Mouse (Mus musculus) neural tube, embryonic 12.5 days (tissue): ENCODE measurements around the gene Add1. TPM values are rescaled to one million over a fixed set of nuclear protein-coding genes. Genes with fewer than 3 reads are reported as not detected.

Experiments used
- ATAC-seq: fragments of 200-750 bp; cut with Nextera tagmentation; 2 replicates; pipeline ENCODE4 v1.8.0; 2017; ENCODE audit warnings: low read depth, mild to moderate bottlenecking, moderate TSS enrichment, moderate library complexity; ENCODE audit not compliant: low FRiP score
- H3K27ac ChIP-seq: fragments of 300-500 bp; sonication (generic); 2 replicates; pipeline ENCODE4 v1.5.1; 2016
- H3K27me3 ChIP-seq: fragments of 300-500 bp; sonication (generic); replicated peaks from 2 replicates; pipeline ENCODE4 v1.6.1; 2016; ENCODE audit warnings: mild to moderate bottlenecking
- H3K36me3 ChIP-seq: fragments of 300-500 bp; sonication (generic); 2 replicates; pipeline ENCODE4 v1.6.1; 2016; ENCODE audit warnings: mild to moderate bottlenecking
- H3K4me1 ChIP-seq: fragments of 300-500 bp; sonication (generic); 2 replicates; pipeline ENCODE4 v1.6.1; 2016
- H3K4me2 ChIP-seq: fragments of 300-500 bp; sonication (generic); replicated peaks from 2 replicates; pipeline ENCODE4 v1.6.1; 2016; ENCODE audit warnings: mild to moderate bottlenecking
- H3K4me3 ChIP-seq: fragments of 300-500 bp; sonication (generic); 2 replicates; pipeline ENCODE4 v1.5.1; 2016
- H3K9ac ChIP-seq: fragments of 300-500 bp; sonication (generic); 2 replicates; pipeline ENCODE4 v1.6.1; 2016; ENCODE audit warnings: mild to moderate bottlenecking
- H3K9me3 ChIP-seq: fragments of 300-500 bp; sonication (generic); 2 replicates; pipeline ENCODE4 v1.6.1; 2016; ENCODE audit warnings: mild to moderate bottlenecking
- whole genome bisulfite sequencing: fragments of 180-500 bp; shearing (Covaris S2); methylation state at CpG from one replicate; pipeline ENCODE4 v1.1.7; 2016; 5-methylcytosine and 5-hydroxymethylcytosine counted together
- polyA plus RNA-seq: library from polyadenylated mRNA; unstranded; fragments of >200 nt; fragmentation: Nextera tagmentation; extraction: Ambion mirVana; gene quantifications from 2 replicates; pipeline ENCODE4 v1.2.1, GENCODE M21; 2016

Add1 gene
- 200 and 218 TPM in 2 replicates for polyA plus RNA-seq

DNA sequence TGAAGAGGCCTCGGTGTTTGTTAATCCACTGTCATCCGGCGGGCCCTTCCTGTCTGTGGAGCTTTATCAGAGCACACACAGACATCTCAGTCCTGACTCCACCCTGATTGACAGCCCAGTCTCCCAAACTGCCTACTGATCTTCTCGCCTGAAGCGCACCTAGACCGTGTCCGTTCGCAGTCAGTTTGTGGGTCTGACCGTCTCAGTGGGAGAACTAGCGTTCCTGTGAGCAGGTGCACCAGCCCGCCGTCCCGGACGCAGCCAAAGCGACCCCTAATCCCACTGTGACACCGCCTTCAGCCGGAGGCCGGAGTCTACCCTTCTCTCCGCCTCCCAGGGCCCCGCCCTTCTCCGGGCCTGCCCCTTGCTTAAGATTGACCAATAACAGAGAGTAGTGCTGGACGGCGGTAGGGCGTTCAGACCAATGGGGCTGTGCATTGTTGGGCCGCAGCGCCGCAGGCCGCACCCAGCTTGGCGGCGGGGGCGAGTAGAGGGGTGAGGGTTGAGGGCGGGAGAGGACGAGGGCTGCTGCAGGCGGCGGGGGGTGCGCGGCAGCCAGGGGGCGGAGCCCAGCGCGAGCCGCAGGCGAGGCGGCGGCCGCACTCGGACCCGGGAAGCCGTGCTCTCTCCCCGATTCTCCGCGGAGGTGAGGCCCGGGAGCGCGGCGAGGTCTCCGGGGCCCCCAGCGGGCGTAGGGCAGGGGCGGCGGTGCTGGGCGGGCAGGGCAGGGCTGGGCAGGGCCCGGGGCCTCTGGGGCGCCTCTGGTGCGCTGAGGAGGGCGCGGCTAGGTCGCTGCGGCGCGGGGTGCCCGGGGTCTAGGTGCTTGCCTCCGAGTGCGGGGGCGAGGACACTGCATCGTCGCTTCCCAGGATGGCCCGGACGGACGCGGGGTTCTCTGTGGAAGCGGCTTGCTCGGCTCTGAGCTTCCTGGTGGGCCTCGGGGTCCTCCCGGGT lies at the start of gene Add1:
Gene Add1 (plus strand): TSS at position 397 of the 954 bp plus-strand sequence.
- H3K36me3 ChIP-seq = no peaks in the 10 kb centered on the region
- H3K9me3 ChIP-seq = no peaks in the 10 kb centered on the region
- peak within 1 kb of the TSS; percentile 70 for H3K4me2 ChIP-seq
- peak within 1 kb of the TSS; percentile 96 for H3K9ac ChIP-seq
- peak within 1 kb of the TSS; percentile 92 for H3K4me3 ChIP-seq
- ATAC-seq = peak; percentile 100
- peak within 1 kb of the TSS; percentile 89 for H3K27ac ChIP-seq
- peaks cover 19% of the 10 kb centered on the region for H3K4me1 ChIP-seq
- H3K27me3 ChIP-seq = no peaks in the 10 kb centered on the region
- under 1% methylated on average over 74 of the region's 84 CpGs for WGBS

DNA sequence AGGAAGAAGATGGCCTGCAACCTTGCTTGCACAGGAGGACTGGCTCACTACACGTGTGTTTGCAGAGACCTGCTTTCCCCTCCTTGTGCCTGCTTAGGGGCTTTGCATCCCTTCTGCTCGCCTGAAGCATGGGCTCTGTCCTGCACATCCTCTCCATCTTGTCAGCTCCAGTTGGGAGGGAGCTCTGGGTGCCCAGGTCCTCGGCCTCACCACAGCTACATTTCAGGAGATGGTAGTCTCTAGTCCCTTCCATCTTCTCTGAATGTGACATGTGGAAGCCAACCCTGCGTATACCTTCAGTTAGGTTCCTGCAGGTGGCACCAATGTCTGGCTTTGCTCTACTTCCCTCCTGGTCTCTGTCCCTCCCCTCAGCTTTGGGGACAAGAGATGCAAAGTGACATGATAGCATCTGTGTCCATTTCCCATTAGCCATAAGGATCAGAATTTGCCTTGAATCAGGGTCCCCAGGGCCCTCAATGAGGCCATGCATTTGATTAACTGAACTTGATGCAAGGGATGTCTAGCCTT lies 49.4 kb upstream of the Add1 start:
- H3K9me3 ChIP-seq = no peaks in the 10 kb centered on the region
- no peak overlapping the region for H3K4me2 ChIP-seq
- no peak overlapping the region for H3K27ac ChIP-seq
- WGBS = 58% methylated on average over 4 of the region's 4 CpGs
- no peak for ATAC-seq
- H3K4me1 ChIP-seq = no peaks in the 10 kb centered on the region
- no peak overlapping the region for H3K4me3 ChIP-seq
- H3K27me3 ChIP-seq = peaks cover 9% of the 10 kb centered on the region; the same call in 1 of the 2 replicates
- no peaks in the 10 kb centered on the region for H3K36me3 ChIP-seq
- H3K9ac ChIP-seq = no peak overlapping the region

DNA sequence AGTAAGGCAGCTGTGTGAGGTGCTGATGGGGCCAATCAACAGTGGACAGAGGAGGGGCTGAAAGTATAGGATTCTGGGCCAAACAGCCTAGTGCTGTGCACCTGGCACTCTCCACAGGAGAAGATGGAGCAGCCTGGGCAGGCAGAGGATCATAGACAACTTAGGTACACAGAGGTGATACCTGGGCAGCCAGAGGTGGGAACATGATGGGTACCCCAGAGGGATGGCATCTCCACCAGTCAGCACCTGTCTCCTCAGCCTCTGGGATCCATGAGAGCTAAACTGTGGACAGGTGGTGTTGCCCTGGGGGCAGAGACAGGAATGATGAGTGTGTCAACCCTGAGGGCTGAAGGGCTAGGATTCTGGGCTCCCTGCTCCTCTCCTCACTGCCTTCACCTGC lies 49.0 kb upstream of the Add1 start:
- no peak overlapping the region for H3K27ac ChIP-seq
- no peak overlapping the region for H3K4me2 ChIP-seq
- no peak overlapping the region for H3K4me3 ChIP-seq
- H3K9ac ChIP-seq = no peak overlapping the region
- no peak for ATAC-seq
- no peaks in the 10 kb centered on the region for H3K4me1 ChIP-seq
- H3K27me3 ChIP-seq = peaks cover 9% of the 10 kb centered on the region; the same call in 1 of the 2 replicates
- no peaks in the 10 kb centered on the region for H3K36me3 ChIP-seq
- H3K9me3 ChIP-seq = no peaks in the 10 kb centered on the region

DNA sequence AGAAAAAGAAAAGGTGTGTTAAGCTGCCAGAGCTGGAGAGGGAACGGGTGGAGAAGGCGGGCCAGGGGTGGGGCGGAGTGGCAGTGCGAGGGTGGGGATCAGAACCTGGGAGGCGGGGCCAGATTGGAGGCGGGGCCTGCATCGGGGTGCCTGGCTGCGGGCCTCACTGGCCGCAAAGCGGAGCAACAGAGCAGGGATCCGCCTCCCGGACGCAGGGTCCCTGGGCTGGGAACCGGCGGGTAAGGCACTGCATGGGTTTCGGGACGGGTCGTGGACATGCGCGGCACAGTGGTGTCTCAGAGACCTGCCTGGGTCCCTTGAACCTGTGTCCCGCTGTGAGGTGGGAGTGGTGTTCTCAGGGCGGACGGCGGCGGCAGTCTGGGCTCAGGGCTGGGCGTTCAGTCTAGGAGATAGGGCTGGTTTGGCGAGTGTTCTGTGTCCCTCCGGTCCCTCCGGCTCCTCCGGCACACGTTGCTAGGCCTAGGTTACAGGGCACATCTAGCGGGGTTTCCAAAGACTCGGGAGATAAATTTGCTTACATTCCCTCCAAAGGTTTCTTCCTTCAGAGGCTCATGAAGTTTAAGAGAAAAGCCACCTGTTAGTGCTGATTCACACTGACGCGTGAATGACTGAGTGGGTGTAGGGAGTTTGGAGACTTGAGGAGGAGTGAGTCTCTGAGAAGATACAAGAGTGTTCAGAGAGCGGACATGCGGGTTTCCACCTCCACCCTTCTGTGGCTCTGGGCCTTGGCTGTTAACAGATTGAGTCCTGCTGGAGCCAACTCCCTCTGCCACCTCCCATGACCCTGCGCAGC lies 47.6 kb upstream of the Add1 start, which contains the start of gene Sh3bp2:
Gene Sh3bp2 (plus strand): TSS at position 176 of the 814 bp plus-strand sequence.
- Histone ChIP-seq H3K27me3 (peaks cover 9% of the 10 kb centered on the region; the same call in 1 of the 2 replicates), H3K4me3 (peak within 1 kb of the TSS; percentile 42), H3K4me1 (no peaks in the 10 kb centered on the region), H3K4me2 (peak within 1 kb of the TSS; percentile 66), H3K27ac (no peak within 1 kb of the TSS), H3K9ac (peak within 1 kb of the TSS; percentile 33), H3K36me3 (no peaks in the 10 kb centered on the region), H3K9me3 (no peaks in the 10 kb centered on the region)
- peak; percentile 81 for ATAC-seq
- WGBS = 3% methylated on average over 38 of the region's 38 CpGs

DNA sequence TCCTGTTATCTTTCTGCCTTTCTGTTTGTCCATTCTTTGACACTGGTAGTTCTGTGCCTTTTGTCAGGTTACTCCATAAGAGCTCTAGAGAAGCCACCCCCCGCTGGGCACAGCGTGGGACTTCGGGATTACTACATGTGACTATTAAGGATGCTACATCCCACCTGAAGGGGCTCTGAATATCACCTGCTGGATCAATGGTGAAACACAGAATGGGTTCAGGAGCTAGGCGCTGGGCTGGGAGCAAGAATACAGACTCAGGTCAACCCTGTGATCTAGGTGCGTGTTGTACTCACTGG lies 47.0 kb upstream of the Add1 start:
- Histone ChIP-seq H3K9me3 (no peaks in the 10 kb centered on the region), H3K36me3 (no peaks in the 10 kb centered on the region), H3K4me3 (no peak overlapping the region), H3K27ac (no peak overlapping the region), H3K4me1 (no peaks in the 10 kb centered on the region), H3K27me3 (peaks cover 9% of the 10 kb centered on the region; the same call in 1 of the 2 replicates), H3K4me2 (peak overlapping the region; percentile 66), H3K9ac (no peak overlapping the region)
- WGBS = 38% methylated on average over 5 of the region's 5 CpGs
- no peak for ATAC-seq

DNA sequence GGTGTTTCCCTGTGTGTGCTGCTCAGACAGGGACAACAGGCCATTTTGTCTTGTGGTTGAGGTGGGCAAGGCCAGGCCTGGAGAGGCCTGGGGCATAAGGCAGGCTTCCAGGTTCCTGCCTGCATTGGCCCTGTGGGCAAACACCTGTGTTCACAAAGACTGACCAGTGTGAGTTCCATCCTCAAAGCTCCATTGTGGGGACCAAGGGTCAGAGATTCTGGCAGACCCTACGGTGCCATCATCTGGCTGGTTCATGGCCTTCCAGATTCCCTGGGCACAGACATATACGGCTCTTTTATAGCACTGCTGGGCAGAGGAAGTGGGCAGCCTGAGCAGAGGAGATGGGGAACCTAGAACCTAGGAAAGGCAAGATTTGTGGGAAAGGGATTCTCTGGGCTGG lies 46.1 kb upstream of the Add1 start:
- no peak for ATAC-seq
- Histone ChIP-seq H3K27ac (no peak overlapping the region), H3K4me1 (no peaks in the 10 kb centered on the region), H3K4me2 (no peak overlapping the region), H3K36me3 (no peaks in the 10 kb centered on the region), H3K4me3 (no peak overlapping the region), H3K9me3 (no peaks in the 10 kb centered on the region), H3K9ac (no peak overlapping the region), H3K27me3 (peaks cover 9% of the 10 kb centered on the region; the same call in 1 of the 2 replicates)
- WGBS = 82% methylated on average over 2 of the region's 2 CpGs

DNA sequence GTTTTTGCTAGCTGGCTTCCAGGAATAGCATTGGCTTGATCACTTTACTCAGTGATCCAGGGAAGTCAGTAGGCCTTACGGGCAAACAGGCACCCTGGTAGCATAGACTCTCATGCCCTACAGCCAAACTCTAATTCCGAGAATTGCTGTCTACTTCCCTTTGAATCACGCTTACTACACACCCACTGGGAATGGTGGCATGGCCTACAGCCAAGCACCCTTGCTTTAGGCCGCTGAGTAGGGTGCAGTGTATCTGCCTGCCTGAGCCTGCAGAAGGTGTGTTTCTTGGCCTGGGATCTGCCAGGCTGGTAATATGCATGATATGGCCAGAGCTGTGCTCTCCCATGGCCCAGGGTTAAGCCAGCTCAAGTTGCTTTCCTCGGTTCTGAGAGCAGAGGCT lies 44.7 kb upstream of the Add1 start:
- Histone ChIP-seq H3K27me3 (peaks cover 9% of the 10 kb centered on the region; the same call in 1 of the 2 replicates), H3K4me3 (no peak overlapping the region), H3K4me1 (no peaks in the 10 kb centered on the region), H3K27ac (no peak overlapping the region), H3K4me2 (no peak overlapping the region), H3K9me3 (no peaks in the 10 kb centered on the region), H3K9ac (no peak overlapping the region), H3K36me3 (no peaks in the 10 kb centered on the region)
- no peak for ATAC-seq
- 84% methylated on average over 5 of the region's 5 CpGs for WGBS

DNA sequence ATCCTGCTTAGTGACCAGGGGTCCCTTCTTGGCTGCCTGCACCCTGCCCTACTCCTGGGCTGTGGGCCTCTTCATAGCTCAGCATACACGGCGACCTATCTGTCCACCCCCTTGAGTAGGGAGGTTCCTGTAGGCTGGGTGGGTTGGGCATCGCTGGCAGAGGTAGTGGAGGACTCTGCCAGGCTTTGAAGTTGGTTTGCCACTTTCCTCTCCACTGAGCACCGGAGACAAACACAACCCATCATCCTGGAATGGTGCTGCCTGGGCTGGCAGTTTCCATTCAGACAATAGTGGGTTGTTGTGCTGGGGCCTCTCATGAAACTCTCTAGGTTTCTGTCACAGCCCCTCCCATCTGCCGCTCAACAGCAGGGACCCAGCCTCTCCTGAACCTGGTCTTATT lies 43.3 kb upstream of the Add1 start:
- H3K4me1 ChIP-seq = no peaks in the 10 kb centered on the region
- H3K27me3 ChIP-seq = 0 out of 2 replicates have a peak, but pooled peaks cover 9% of the 10 kb centered on the region
- no peak overlapping the region for H3K9ac ChIP-seq
- H3K9me3 ChIP-seq = no peaks in the 10 kb centered on the region
- no peak overlapping the region for H3K27ac ChIP-seq
- no peak overlapping the region for H3K4me2 ChIP-seq
- no peak for ATAC-seq
- 73% methylated on average over 5 of the region's 5 CpGs for WGBS
- H3K4me3 ChIP-seq = no peak overlapping the region
- H3K36me3 ChIP-seq = no peaks in the 10 kb centered on the region

DNA sequence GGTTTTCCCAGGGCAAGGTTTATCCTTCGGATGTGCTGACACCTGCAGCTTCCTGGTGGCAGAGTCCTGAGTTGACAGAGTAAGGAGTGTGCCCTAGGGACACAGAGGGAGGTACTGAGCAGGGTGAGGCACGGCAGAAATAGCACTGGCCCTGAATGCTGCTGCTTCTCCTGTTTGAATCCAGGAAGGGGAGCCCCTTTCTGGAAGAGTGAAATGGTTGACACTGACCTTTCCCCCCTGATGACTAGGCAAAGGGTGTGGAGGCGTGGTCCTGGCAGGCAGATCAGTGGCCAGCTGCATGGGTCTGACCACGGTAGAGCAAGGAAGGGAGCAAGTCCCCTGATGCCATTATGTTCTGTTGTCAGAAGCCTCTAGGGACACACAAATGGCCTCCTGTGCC lies 42.8 kb upstream of the Add1 start:
- H3K27me3 ChIP-seq = 0 out of 2 replicates have a peak, but pooled peaks cover 9% of the 10 kb centered on the region
- H3K4me2 ChIP-seq = no peak overlapping the region
- H3K4me3 ChIP-seq = no peak overlapping the region
- no peaks in the 10 kb centered on the region for H3K36me3 ChIP-seq
- no peak for ATAC-seq
- H3K9ac ChIP-seq = no peak overlapping the region
- no peaks in the 10 kb centered on the region for H3K9me3 ChIP-seq
- no peak overlapping the region for H3K27ac ChIP-seq
- WGBS = 48% methylated on average over 4 of the region's 4 CpGs
- H3K4me1 ChIP-seq = no peaks in the 10 kb centered on the region

DNA sequence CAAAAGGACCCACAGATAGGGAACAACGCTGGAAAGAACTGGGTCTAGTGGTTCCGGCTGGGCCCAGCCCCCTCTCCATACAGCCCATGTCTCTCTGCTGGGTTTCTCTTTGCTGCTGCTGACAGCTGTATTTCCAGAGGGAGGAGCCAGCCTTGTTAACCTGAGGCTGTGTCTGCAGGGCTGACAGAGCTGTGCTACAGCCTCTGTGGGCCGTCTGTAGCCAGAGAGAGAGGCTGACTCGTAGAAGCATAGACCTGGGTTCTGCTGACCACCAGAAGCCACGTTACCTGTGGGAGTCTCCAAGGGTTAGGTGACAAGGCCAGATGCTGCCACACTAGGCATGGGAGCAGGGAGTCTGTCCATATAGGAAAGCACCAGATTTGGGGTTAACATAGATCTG lies 40.4 kb upstream of the Add1 start:
- WGBS = 73% methylated on average over 5 of the region's 5 CpGs
- no peak for ATAC-seq
- Histone ChIP-seq H3K4me1 (no peaks in the 10 kb centered on the region), H3K27me3 (no peaks in the 10 kb centered on the region), H3K27ac (no peak overlapping the region), H3K36me3 (no peaks in the 10 kb centered on the region), H3K9me3 (no peaks in the 10 kb centered on the region), H3K4me3 (no peak overlapping the region), H3K4me2 (no peak overlapping the region), H3K9ac (no peak overlapping the region)

DNA sequence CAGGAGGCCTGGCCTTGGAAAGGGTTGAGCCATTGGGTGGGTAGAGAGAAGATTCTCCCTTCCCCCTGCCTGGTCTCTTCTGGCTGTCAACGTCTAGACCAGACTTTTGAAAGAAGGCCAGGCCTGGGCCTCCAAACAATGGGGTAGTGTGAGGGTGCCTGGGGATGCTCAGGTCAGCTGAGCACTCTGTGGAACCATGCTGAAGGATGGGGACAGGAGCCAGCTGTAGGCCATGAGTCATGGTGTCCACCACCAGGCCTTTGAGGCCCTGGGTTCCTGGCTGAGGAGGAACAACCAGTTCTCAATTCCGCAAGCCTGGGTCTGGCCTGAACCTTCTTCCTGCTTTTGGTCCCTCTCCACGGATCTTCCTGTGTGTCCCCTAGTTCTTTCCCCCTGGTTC lies 39.6 kb upstream of the Add1 start:
- Histone ChIP-seq H3K4me1 (no peaks in the 10 kb centered on the region), H3K27me3 (no peaks in the 10 kb centered on the region), H3K36me3 (no peaks in the 10 kb centered on the region), H3K4me2 (no peak overlapping the region), H3K4me3 (no peak overlapping the region), H3K27ac (no peak overlapping the region), H3K9me3 (no peaks in the 10 kb centered on the region), H3K9ac (no peak overlapping the region)
- WGBS = 76% methylated on average over 3 of the region's 3 CpGs
- no peak for ATAC-seq
